Mouse (Mus musculus) layer of hippocampus, adult 18-20 months (tissue): ENCODE results near the gene Nup210. TPM values are rescaled to one million over a fixed set of nuclear protein-coding genes. Genes with fewer than 3 reads are reported as not detected.
A peak's percentile ranks its signal among the peaks of the same experiment; 100 is the strongest.
"Not testable (repeated sequence)": the region's sequence is repeated elsewhere in the genome, so short reads cannot be mapped to it uniquely, and the experiment has no call there.

ENCODE experiments used
- DNase-seq, 2 experiments: peaks; one replicate each; pipeline ENCODE4 v3.0.0; 2022; ENCODE audit warnings: low spot score in 2 of 2
- total RNA-seq, 2 experiments: library from RNA; stranded (reverse); gene quantifications; 2 replicates each; pipeline ENCODE4 v1.2.3; 2021

Gene Nup210
- total RNA-seq, 2 experiments from 2014 or later = 16.2 to 17.5 TPM

DNA sequence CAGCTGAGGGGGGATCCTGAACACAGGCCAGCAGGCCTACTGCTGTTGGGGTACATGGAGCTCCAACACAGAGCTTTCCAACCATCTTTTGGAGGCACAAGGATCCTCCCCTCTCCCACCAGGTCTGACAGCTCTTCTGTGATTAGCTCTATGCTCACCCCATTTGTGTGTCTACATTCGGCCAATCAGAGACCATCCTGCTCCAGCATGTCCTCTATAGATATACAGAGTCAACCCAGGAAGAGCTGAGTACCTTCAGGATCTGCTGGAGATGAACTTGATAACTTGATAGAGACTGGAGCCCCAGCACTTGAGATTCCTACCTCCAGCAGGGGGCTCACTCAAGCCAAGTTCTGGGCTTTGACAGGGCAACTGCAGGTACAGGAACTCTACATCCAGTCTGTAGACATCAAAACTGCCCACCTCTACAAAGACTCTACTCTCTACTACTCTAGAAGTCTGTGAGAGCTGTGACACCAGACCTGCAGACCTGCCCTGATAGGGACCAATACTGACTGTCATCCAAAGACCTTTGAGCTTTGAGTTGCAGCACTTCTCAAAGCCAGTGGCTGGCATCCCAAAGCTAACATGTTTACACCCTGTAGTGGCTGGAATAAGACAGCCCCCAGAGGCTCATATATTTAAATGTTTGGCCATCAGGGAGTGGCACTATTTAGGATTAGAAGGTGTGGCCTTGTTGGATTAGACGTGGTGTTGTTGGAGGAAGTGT is 11.1 kb downstream of the Nup210 start:
- no peak for DNase-seq

- DNase-seq = no peak
Observed at GRCm38 (mm10) chr6:91104765-91105399, 11.7 kb downstream of the Nup210 start.

DNA sequence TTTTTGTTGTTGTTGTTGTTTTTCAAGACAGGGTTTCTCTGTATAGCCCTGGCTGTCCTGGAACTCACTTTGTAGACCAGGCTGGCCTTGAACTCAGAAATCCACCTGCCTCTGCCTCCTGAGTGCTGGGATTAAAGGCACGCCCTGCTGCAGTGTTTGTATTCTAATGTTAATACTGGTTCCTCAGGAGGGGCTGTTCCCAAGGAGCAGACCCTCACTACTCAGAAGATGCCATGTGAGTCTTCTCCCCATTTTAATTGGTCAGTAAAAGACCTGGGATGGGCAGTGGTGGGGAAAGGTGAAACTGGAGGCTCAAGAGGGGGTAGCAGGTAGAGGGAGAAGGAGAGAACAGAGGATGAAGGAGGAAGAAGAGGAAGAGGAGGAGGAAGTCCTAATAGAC is 13.2 kb downstream of the Nup210 start:
- not testable (repeated sequence) for DNase-seq

GRCm38 (mm10) chr6:91100621-91101020 is 16.0 kb downstream of the Nup210 start:
- no peak for DNase-seq

DNA sequence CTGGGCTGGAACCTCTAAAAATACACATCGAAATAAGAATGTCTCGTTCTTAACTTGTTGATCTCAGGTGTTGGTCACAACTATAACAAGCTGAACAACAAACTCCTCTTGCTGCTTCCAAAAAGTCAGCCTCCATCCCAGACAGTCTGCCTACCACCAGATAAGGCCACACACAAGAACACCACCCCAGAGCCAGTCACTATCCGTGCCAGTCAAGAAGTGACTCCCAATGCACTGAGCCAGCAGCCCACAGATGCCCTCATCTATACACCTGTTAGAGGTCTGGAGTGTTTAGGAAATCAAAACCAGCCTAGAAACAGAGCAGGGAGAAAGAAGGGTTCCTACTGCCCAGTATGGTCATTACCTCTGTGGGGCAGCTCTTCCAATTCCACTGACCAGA is 18.8 kb downstream of the Nup210 start:
- DNase-seq = no peak

- DNase-seq = peak; percentile 62 to 77
Observed at GRCm38 (mm10) chr6:91095072-91095601, 21.5 kb downstream of the Nup210 start.

GRCm38 (mm10) chr6:91092216-91092899 is 24.3 kb downstream of the Nup210 start:
- no peak for DNase-seq

DNA sequence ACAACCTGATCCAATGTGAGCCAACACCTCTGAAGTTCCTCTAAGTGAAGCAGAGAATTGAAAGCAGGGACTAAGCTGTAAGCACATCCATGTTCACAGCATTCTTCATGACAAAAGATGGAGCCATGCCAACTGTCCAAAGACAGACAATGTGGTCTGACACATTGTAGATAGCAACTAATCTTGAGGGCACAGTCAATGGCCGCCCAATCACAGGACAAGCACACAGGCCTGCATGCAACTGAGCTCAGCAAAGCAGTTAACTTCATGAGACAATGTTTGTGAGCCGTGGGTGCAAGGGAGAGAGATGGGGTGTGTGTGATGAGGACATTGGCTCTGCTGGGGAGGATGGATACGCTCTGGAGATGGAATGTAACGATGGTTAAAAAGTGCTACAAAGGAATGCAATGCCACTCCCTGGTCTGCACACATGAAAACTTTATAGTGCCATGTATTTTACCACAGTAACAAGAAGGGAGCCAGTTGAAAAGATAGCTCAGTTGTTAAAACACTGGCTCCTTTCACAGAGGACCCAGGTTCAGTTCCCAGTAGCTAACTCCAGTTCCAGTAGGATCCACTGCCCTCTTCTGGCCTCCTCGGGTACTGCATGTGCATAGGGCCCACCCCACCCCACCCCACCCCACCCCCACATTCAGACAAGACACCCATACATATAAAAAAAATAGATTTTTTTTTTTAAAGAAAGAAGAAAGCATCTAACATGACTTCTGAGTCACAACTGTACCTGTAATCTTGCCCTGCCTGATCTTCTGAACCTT is 31.3 kb downstream of the Nup210 start:
- DNase-seq = no peak

GRCm38 (mm10) chr6:91080033-91080432 is 36.6 kb downstream of the Nup210 start:
- DNase-seq = no peak

GRCm38 (mm10) chr6:91076249-91076648 is 40.4 kb downstream of the Nup210 start:
- peak; percentile 79 to 83 for DNase-seq

GRCm38 (mm10) chr6:91068511-91068910 is 48.1 kb downstream of the Nup210 start:
- no peak for DNase-seq

GRCm38 (mm10) chr6:91067048-91067447 is 49.6 kb downstream of the Nup210 start:
- DNase-seq = no peak

DNA sequence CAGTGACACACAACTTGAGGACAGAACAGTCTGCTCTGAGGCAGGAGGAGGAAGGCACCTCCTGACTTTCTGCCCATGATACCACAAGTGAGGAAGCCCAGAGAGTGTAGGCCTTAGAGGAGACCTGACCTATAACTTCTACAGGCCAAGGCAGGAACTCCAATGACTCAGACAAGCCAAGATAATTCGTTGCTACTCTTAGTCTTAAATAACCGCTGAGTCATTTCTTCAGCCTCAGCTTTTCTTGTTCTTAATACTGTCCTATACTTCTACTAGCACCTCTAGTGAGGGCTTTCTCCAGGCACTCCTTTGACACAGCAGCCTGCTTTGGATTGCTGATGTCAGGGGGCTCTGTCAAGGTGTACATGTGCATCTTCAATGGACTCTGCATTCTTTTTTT is 55.3 kb downstream of the Nup210 start:
- no peak for DNase-seq

DNA sequence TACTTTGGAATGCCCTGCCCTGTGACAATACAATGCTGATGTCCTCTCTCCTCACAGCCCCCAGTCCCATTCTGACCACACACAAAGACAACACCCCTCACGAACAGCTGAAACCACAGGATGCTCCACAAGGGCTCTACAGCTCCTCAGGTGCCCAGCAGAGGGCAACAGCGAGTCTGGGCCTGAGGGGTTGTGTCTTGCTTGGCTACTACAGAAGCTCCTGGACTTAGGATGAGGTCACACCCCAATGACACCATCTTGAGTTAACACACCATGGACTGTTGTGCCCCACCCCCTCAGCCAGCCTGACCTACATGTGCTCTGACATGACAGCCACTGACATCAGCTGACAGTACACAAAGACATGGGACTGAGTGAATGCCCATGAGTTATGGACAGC is 56.9 kb downstream of the Nup210 start:
- peak; percentile 19 to 42 for DNase-seq

GRCm38 (mm10) chr6:91057989-91058388 is 58.6 kb downstream of the Nup210 start:
- no peak for DNase-seq

GRCm38 (mm10) chr6:91056348-91056747 is 60.3 kb downstream of the Nup210 start:
- DNase-seq = no peak

- no peak for DNase-seq
Observed at GRCm38 (mm10) chr6:91052572-91052971, 64.1 kb downstream of the Nup210 start.

DNA sequence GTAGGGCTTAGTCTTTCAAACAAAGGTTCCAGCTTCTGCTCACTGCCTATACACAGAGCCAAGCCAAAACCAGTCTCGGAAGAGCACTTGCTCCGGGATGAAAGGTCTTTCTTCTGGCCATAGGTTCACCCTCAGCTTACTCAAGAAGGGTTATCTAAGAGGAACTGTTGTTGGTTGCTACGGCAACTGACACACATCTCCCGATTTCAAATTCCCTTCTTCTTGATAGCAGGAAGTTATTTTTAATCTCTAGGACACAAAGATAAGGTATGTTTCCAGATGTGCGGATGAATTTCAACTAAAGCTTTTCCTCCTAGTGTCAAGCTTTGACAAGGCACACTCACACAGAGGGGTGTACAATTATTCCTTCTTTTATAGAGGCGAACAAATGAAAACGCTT is 68.6 kb downstream of the Nup210 start:
- DNase-seq = no peak

DNA sequence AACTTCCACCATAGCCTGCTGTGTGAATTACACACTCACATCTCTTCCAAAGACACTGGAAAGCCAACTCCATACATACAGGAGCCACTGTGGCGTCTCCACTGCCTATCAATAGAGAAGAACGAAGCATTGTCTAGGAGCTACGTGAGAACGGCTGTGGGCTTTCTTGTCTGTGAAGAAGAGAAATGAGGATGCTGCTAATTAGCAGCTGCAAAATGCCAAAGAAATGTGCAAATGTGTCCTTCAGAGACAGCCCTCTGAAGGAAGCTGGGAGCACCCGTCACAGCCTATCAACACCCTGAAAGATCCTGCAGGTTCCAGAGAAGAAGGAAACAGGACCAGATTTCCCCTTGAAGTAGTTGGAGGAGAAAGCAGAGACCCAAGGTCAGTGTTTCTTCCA is 69.2 kb downstream of the Nup210 start:
- DNase-seq = peak in 1 of 2 experiments; percentile 8

GRCm38 (mm10) chr6:91046184-91046583 is 70.4 kb downstream of the Nup210 start:
- no peak for DNase-seq

- no peak for DNase-seq
Observed at GRCm38 (mm10) chr6:91044628-91045331, 71.8 kb downstream of the Nup210 start.
